Mouse (Mus musculus) adrenal gland, postnatal 25 days (tissue): ENCODE results near the gene Ptdss2. TPM values are rescaled to one million over a fixed set of nuclear protein-coding genes. Genes with fewer than 3 reads are reported as not detected.

ENCODE experiments used
- DNase-seq: peaks from one replicate; pipeline ENCODE4 v3.0.0; 2021; ENCODE audit warnings: mixed read lengths
- total RNA-seq: library from RNA; stranded (reverse); gene quantifications from 2 replicates; pipeline ENCODE4 v1.2.3, GENCODE M21; 2021

The Ptdss2 gene
- total RNA-seq, 1 experiment from 2014 or later, result 48.2 TPM

GRCm38 (mm10) chr7:141122689-141123516 is 721 bp downstream of the Ptdss2 start:
- DNase-seq, result peak; percentile 94

- no peak for DNase-seq
These were observed 1.3 kb downstream of the Ptdss2 start for GRCm38 (mm10) chr7:141123517-141123856.

GRCm38 (mm10) chr7:141131024-141131820 is 9.0 kb downstream of the Ptdss2 start:
- DNase-seq, result peak; percentile 91

GRCm38 (mm10) chr7:141131904-141132755 is 9.9 kb downstream of the Ptdss2 start:
- DNase-seq, result no peak

- DNase-seq, result no peak
These were observed 19.1 kb downstream of the Ptdss2 start for GRCm38 (mm10) chr7:141141326-141141725.

- peak; percentile 60 for DNase-seq
These were observed 20.9 kb downstream of the Ptdss2 start for GRCm38 (mm10) chr7:141143112-141143511.

- DNase-seq, result peak; percentile 17
These were observed 21.7 kb downstream of the Ptdss2 start for GRCm38 (mm10) chr7:141143861-141144260.

- DNase-seq, result no peak
These were observed 22.5 kb downstream of the Ptdss2 start for GRCm38 (mm10) chr7:141144650-141145049.

GRCm38 (mm10) chr7:141145403-141145802 is 23.2 kb downstream of the Ptdss2 start:
- no peak for DNase-seq

GRCm38 (mm10) chr7:141146043-141146595 is 23.9 kb downstream of the Ptdss2 start:
- no peak for DNase-seq

GRCm38 (mm10) chr7:141147044-141147443 is 24.9 kb downstream of the Ptdss2 start:
- no peak for DNase-seq

- DNase-seq, result no peak
These were observed 26.5 kb downstream of the Ptdss2 start for GRCm38 (mm10) chr7:141148639-141149038.

GRCm38 (mm10) chr7:141155362-141155761 is 33.2 kb downstream of the Ptdss2 start:
- DNase-seq, result peak; percentile 21

GRCm38 (mm10) chr7:141164397-141164796 is 42.2 kb downstream of the Ptdss2 start:
- no peak for DNase-seq

GRCm38 (mm10) chr7:141164850-141165249 is 42.7 kb downstream of the Ptdss2 start:
- peak; percentile 42 for DNase-seq

GRCm38 (mm10) chr7:141167901-141168517 is 45.8 kb downstream of the Ptdss2 start:
- peak; percentile 65 for DNase-seq

- DNase-seq, result peak; percentile 74
These were observed 46.4 kb downstream of the Ptdss2 start for GRCm38 (mm10) chr7:141168518-141168953.

GRCm38 (mm10) chr7:141169300-141169699 is 47.1 kb downstream of the Ptdss2 start:
- no peak for DNase-seq

- no peak for DNase-seq
These were observed 47.7 kb downstream of the Ptdss2 start for GRCm38 (mm10) chr7:141169866-141170265.

GRCm38 (mm10) chr7:141172116-141173006 is 50.2 kb downstream of the Ptdss2 start, which contains the start of gene Rnh1:
Gene Rnh1, minus strand, starts transcription at chr7:141172857.
- peak; percentile 89 for DNase-seq
